Mouse (Mus musculus): Measurements from ENCODE around the gene Rasgrp3.

GRCm38 (mm10) chr17:75416861-75417260 is 18.8 kb upstream of the Rasgrp3 start:
- TF ChIP-seq EP300 (IDR thresholded peaks at IDR 0.05; ENCODE audit: insufficient read depth, low read depth, low read length), result no peak
- TF ChIP-seq CTCF (IDR thresholded peaks at IDR 0.05; ENCODE audit: low read depth, low read length), result no peak
